Comparison of ENCODE assay signal across 8 mouse cellular contexts in the genomic region with DNA sequence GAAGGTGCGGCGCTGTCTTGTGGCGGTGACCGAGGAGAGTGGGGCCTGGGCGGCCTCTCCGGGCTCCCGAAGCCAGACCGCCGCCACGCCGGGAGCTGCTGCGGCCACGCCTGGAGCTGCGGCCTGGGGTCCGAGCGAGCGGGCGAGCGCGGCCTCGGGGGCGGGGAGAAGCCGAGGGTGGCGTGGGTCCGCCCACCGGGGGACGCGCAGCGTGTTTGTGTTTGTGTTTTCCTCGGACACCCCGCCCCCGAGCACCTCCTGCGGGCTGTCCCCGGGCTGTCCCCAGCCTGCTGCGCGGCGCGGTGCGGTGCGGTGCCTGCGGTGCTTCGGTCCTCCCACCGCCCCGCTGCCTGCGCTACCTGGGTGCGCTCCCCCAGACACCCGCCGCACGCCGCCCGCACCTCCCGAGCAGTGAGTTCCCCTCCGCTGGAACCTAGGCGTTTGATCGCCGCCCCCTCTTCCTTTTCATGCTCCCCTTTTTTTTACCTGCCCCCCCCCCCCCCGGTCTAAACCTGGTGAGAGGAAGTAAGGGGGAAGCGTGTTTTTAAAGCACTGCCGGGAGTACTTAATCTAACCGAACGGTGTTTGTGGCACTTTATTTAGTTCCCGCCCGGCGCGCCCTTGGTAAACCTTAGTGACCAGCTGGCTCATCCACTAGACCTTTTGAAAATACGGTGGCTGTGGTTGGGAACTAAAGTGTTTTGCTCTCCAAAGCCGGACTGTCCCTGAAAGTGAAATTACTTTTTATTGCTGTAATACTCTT. TPM values are rescaled to one million over a fixed set of nuclear protein-coding genes. Genes with fewer than 3 reads are reported as not detected.
DNase-seq lines count a peak whose midpoint lies in the region; ATAC-seq and TF ChIP-seq lines count a peak whose summit lies in the region.

No protein-coding gene starts in this region.

- H3K9me3 ChIP-seq in liver, embryonic 14.5 days (ENCODE audit: control insufficient read depth, low read length) = no peaks in the 10 kb centered on the region
- H3K9me3 ChIP-seq in neural tube, embryonic 12.5 days = no peaks in the 10 kb centered on the region

- H3K27ac ChIP-seq in liver, embryonic 14.5 days = peak overlapping the region; percentile 87
- peak overlapping the region; percentile 99 for H3K27ac ChIP-seq in neural tube, embryonic 12.5 days
- H3K27ac ChIP-seq in testis, adult 2 months (ENCODE audit: control insufficient read depth, insufficient read depth, low read depth, low read length) = peak overlapping the region; percentile 73

- peak overlapping the region; percentile 76 to 78 for H3K4me3 ChIP-seq in liver, embryonic 14.5 days (ENCODE audit: insufficient read depth in 1 of 2, low read depth in 2 of 2, low read length in 2 of 2)
- peak overlapping the region; percentile 98 for H3K4me3 ChIP-seq in neural tube, embryonic 12.5 days
- H3K4me3 ChIP-seq in testis, adult 2 months (ENCODE audit: control insufficient read depth, low read depth, low read length) = peak overlapping the region; percentile 88

- TF ChIP-seq CTCF in liver, embryonic 14.5 days (IDR thresholded peaks at IDR 0.05; ENCODE audit: low read depth) = no peak
- no peak for TF ChIP-seq CTCF in testis, adult 2 months (IDR thresholded peaks at IDR 0.05; ENCODE audit: control insufficient read depth, insufficient read depth, insufficient replicate concordance, low read depth, low read length)

- no peaks in the 10 kb centered on the region for H3K36me3 ChIP-seq in liver, embryonic 14.5 days (replicated peaks; ENCODE audit: control insufficient read depth, insufficient read depth, low read depth)
- 0 out of 2 replicates have a peak, but pooled peaks cover 9% of the 10 kb centered on the region for H3K36me3 ChIP-seq in neural tube, embryonic 12.5 days
- H3K36me3 ChIP-seq in testis, adult 2 months (ENCODE audit: control insufficient read depth, insufficient read depth, low read length) = no peaks in the 10 kb centered on the region

- peak overlapping the region; percentile 93 for H3K4me2 ChIP-seq in liver, embryonic 14.5 days (ENCODE audit: low read depth)
- H3K4me2 ChIP-seq in neural tube, embryonic 12.5 days (replicated peaks) = peak overlapping the region; percentile 77

- DNase-seq in urinary bladder, adult 18-20 months (ENCODE audit: low spot score in 2 of 2) = peak; percentile 21 to 39
- DNase-seq in urinary bladder, postnatal 10 days (ENCODE audit: low spot score) = no peak
- DNase-seq in cerebellum, postnatal 14 days = peak; percentile 52 to 61
- peak; percentile 47 to 65 for DNase-seq in heart, adult 18-20 months
- DNase-seq in kidney, adult 18-20 months = peak; percentile 77
- DNase-seq in liver, embryonic 14.5 days (ENCODE audit: low read depth in 3 of 3, low spot score in 3 of 3) = peak; percentile 45 to 51 (median 50)

- H3K9ac ChIP-seq in liver, embryonic 14.5 days (replicated peaks) = peak overlapping the region; percentile 96
- H3K9ac ChIP-seq in neural tube, embryonic 12.5 days = peak overlapping the region; percentile 98

- TF ChIP-seq POLR2A in testis, adult 2 months (IDR thresholded peaks at IDR 0.05; ENCODE audit: control insufficient read depth, low read depth, low read length) = no peak; the same call in 1 of the 2 replicates

- H3K27me3 ChIP-seq in liver, embryonic 14.5 days (ENCODE audit: control insufficient read depth, insufficient read depth, low read length) = no peaks in the 10 kb centered on the region
- no peaks in the 10 kb centered on the region for H3K27me3 ChIP-seq in neural tube, embryonic 12.5 days (replicated peaks)
- no peaks in the 10 kb centered on the region for H3K27me3 ChIP-seq in testis, adult 2 months (ENCODE audit: control insufficient read depth, insufficient read depth, low read length)

- no peak for TF ChIP-seq EP300 in liver, embryonic 14.5 days (IDR thresholded peaks at IDR 0.05; ENCODE audit: low read depth)

- ATAC-seq in liver, embryonic 14.5 days (ENCODE audit: insufficient read depth) = peak; percentile 81
- peak; percentile 86 for ATAC-seq in neural tube, embryonic 12.5 days (ENCODE audit: low FRiP score, low read depth)

- WGBS in liver, embryonic 14.5 days (ENCODE audit: insufficient replicate concordance) = under 1% methylated on average over 59 of the region's 67 CpGs
- under 1% methylated on average over 66 of the region's 67 CpGs for WGBS in neural tube, embryonic 12.5 days

- peaks cover 3 to 11% of the 10 kb centered on the region in 2 experiments for H3K4me1 ChIP-seq in liver, embryonic 14.5 days (replicated peaks; ENCODE audit: control insufficient read depth in 2 of 2, insufficient read depth in 2 of 2, low read length in 1 of 2)
- peaks cover 15% of the 10 kb centered on the region for H3K4me1 ChIP-seq in neural tube, embryonic 12.5 days
- H3K4me1 ChIP-seq in testis, adult 2 months (ENCODE audit: control insufficient read depth, insufficient read depth, low read length) = peaks cover 2% of the 10 kb centered on the region; the same call in 1 of the 2 replicates

RNA-seq across cellular contexts. Expression of a gene that starts 0.6 kb away (rescaled TPM):
- 10 to 100 TPM; 38.3 to 39.2 TPM for total RNA-seq in heart, adult 18-20 months (2021)
- 15.8 and 23.2 TPM in 2 replicates for polyA plus RNA-seq in liver, embryonic 14.5 days (2012; rRNA removed)
- 38.0 and 39.9 TPM in 2 replicates for polyA plus RNA-seq in liver, embryonic 14.5 days (2014; fragmentation: Nextera tagmentation; extraction: Ambion mirVana)
- 113 and 119 TPM in 2 replicates for polyA plus RNA-seq in neural tube, embryonic 12.5 days (2016; fragmentation: Nextera tagmentation; extraction: Ambion mirVana)
- polyA plus RNA-seq in testis, adult 2 months (2012; rRNA removed) = 39.6 and 41.9 TPM in 2 replicates
